Mouse (Mus musculus): ENCODE data around the gene Cyp2a22. TPM values are rescaled to one million over a fixed set of nuclear protein-coding genes. Genes with fewer than 3 reads are reported as not detected.
"Not testable (repeated sequence)": the region's sequence is repeated elsewhere in the genome, so short reads cannot be mapped to it uniquely, and the experiment has no call there.

Gene Cyp2a22
- polyA plus RNA-seq (2017; shearing (Covaris generic)), result not detected

GRCm38 (mm10) chr7:26939262-26939661 lies at the start of gene Cyp2a22:
Gene Cyp2a22 (minus strand): TSS chr7:26939384.
- ATAC-seq, result no peak

DNA sequence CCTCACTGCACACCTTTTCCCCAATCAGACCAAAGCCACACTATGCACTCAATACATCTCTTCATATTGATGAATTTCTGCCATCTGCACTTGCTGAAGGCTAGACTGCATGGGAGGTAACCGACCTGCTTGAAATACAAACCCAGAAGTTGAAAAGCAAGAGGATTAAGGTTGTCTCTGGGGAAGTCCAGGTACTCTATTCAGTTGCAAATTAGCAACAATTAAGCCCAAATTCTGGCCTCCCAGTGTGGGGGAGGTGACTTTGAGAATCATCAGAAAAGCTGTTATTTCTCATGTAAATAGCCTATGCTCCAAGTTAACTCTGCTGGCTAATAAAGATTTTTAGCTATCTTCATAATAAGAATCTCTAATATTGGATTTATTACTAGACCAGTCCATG lies 44.0 kb upstream of the Cyp2a22 start:
- ATAC-seq, result not testable (repeated sequence)

- no peak for ATAC-seq
These were observed 43.4 kb upstream of the Cyp2a22 start for GRCm38 (mm10) chr7:26982551-26982950.

DNA sequence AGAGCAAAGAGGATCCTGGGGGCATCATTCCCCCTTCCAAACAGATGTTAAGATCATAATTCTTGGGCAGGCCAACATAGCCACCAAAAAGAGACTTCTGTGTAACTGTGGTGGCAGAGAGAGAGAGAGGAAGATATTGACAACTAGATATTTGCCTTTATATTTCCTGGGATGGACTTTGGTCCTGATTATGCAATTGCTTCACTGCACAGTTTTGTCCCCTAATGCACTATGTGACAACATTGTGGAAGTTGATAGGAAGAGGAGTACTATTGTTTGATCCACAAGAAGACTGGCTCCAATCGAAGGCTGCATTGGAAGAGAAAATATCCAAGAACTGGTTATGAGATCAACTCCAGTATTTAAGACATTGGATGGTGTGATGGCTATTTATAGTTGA lies 42.8 kb upstream of the Cyp2a22 start:
- not testable (repeated sequence) for ATAC-seq

DNA sequence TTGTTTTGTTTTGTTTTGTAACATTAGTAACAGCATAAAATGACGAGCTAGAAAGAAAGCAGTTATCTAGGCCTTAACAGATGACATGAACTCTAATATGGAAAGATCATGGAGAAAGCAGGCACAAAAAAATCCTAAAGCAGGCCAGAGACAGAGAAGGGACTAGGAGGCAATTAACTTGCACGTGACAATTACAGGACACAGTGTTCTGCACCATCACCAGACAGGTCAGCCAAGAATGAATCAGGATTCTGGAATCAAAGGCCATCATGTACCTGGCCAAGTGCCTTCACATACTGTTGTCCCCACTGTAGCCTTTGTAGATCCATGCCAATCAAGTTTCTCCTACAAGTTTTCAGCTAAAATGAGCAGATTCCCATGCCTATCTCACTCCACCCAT lies 42.3 kb upstream of the Cyp2a22 start:
- not testable (repeated sequence) for ATAC-seq

GRCm38 (mm10) chr7:26962371-26962770 lies 23.2 kb upstream of the Cyp2a22 start:
- ATAC-seq, result not testable (repeated sequence)

DNA sequence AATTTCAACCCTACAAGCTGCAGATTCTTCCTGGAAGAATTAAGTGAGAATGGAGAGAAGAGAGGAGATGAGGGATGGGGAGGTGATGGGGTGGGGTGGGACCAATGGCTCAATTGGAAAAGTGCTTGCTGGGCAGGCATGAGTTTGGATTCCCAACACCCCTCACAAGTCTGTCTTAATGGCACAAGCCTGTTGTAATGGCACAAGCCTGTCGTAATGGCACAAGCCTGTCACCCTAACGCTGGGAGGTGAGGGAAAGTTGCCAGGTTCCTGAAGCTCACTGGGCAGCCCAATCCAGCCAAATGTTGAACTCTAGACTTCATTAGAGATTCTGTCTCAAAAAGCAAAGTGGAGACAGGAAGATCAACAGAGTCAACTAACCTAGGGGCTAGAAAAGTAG lies 14.1 kb upstream of the Cyp2a22 start:
- ATAC-seq, result not testable (repeated sequence)

DNA sequence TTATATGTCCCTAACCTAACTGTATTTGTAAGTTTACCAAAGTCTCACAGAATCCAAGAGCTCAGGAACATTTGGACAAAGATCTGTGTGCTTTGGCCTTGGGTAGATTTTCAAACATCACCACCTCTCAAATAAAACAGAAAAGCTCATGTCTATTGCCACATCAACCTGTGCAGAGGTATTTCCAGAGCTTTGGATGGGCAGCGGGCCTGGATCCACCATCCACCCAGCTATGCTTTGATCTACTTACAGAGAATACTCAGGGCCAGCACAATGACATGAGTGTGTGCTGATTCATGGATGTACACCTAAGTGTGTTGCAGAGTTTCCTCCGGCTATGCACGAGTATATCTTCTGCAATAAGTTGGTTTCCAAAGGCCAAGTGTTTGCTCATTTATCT lies 13.5 kb upstream of the Cyp2a22 start:
- not testable (repeated sequence) for ATAC-seq

GRCm38 (mm10) chr7:26941320-26941925 lies 2.2 kb upstream of the Cyp2a22 start:
- ATAC-seq, result not testable (repeated sequence)

- not testable (repeated sequence) for ATAC-seq
These were observed 22.1 kb downstream of the Cyp2a22 start for GRCm38 (mm10) chr7:26917114-26917513.

Other genes with a start within 250 kb of the Cyp2a22 start
- gene Cyp2b19, start 182.2 kb downstream of the Cyp2a22 start, polyA plus RNA-seq (2017; shearing (Covaris generic)), result not detected
- not detected for gene Cyp2g1, start 130.5 kb downstream of the Cyp2a22 start, polyA plus RNA-seq (2017; shearing (Covaris generic))
- not detected for gene Cyp2a5, start 104.1 kb downstream of the Cyp2a22 start, polyA plus RNA-seq (2017; shearing (Covaris generic))
- not detected for gene Cyp2a12, start 89.7 kb upstream of the Cyp2a22 start, polyA plus RNA-seq (2017; shearing (Covaris generic))
- not detected for gene Cyp2f2, start 180.5 kb upstream of the Cyp2a22 start, polyA plus RNA-seq (2017; shearing (Covaris generic))
- gene Cyp2t4, start 214.3 kb upstream of the Cyp2a22 start, polyA plus RNA-seq (2017; shearing (Covaris generic)), result under 1 TPM in 1 of 2 experiments, not detected in 1; 0.41 TPM
- 10 to 100 TPM; 12.4 to 14.3 TPM for gene Egln2, start 227.4 kb upstream of the Cyp2a22 start, polyA plus RNA-seq (2017; shearing (Covaris generic))
- 100 to 1,000 TPM; 126 to 166 TPM for gene Rab4b, start 239.5 kb upstream of the Cyp2a22 start, polyA plus RNA-seq (2017; shearing (Covaris generic))
- under 1 TPM in 1 of 2 experiments, not detected in 1; 0.52 TPM for gene Gm21983, start 241.7 kb upstream of the Cyp2a22 start, polyA plus RNA-seq (2017; shearing (Covaris generic))
- under 1 TPM in 1 of 2 experiments, not detected in 1; 0.34 TPM for gene Mia, start 241.8 kb upstream of the Cyp2a22 start, polyA plus RNA-seq (2017; shearing (Covaris generic))